ENCODE assay signal across 21 mouse cellular contexts in genomic region chr5:124114276-124115025, GRCm38 (mm10). TPM values are rescaled to one million over a fixed set of nuclear protein-coding genes. Genes with fewer than 3 reads are reported as not detected.
A peak's percentile ranks its signal among the peaks of the same experiment; 100 is the strongest.
DNase-seq lines count a peak whose midpoint lies in the region; ATAC-seq lines count a peak whose summit lies in the region.
"Had no signal": no experiment of that assay in that cellular context is flagged by ENCODE, and none has a peak within 500 bp of the region (broad histone marks: within the 10 kb centered on the region; RNA-seq: fewer than 3 reads in every experiment).

No protein-coding gene starts in this region.

- peak overlapping the region; percentile 93; the same call in 1 of the 2 replicates for H3K4me2 ChIP-seq in liver, embryonic 13.5 days
- H3K4me2 ChIP-seq in neural tube, embryonic 12.5 days (replicated peaks) = peak overlapping the region; percentile 98; the same call in 1 of the 2 replicates

- peaks cover 40% of the 10 kb centered on the region for H3K36me3 ChIP-seq in heart, embryonic 10.5 days
- H3K36me3 ChIP-seq in liver, embryonic 13.5 days = peaks cover 36% of the 10 kb centered on the region
- H3K36me3 ChIP-seq in neural tube, embryonic 12.5 days = peaks cover 25% of the 10 kb centered on the region

- peaks cover 52% of the 10 kb centered on the region for H3K4me1 ChIP-seq in heart, embryonic 10.5 days
- H3K4me1 ChIP-seq in liver, embryonic 13.5 days (replicated peaks) = peaks cover 69% of the 10 kb centered on the region
- peaks cover 38% of the 10 kb centered on the region for H3K4me1 ChIP-seq in neural tube, embryonic 12.5 days

- ATAC-seq in liver, embryonic 13.5 days (ENCODE audit: low read depth) = no peak
- no peak for ATAC-seq in neural tube, embryonic 12.5 days (ENCODE audit: low FRiP score, low read depth)
- ATAC-seq: activated CD4-positive, CD25-positive, alpha-beta regulatory T cell, adult 4 months; forebrain, postnatal 0 days; intestine, embryonic 16.5 days; Patski had no signal

- DNase-seq in cerebellum, adult 9-10 months = peak; percentile 59
- DNase-seq in cerebellum, postnatal 14 days = no peak
- DNase-seq in heart, embryonic 10.5 days (ENCODE audit: low spot score) = no peak
- DNase-seq in heart, adult 9 months (ENCODE audit: low spot score in 2 of 2) = no peak
- no peak for DNase-seq in liver, embryonic 13.5 days
- DNase-seq in liver = no peak
- no peak for DNase-seq in neural tube, embryonic 10.5 days (ENCODE audit: extremely low spot score, low spot score)
- DNase-seq: adrenal gland, adult 2 months; adrenal gland, postnatal 25 days; forebrain, postnatal 0 days; gastrocnemius, postnatal 14 days; heart, adult 2 months; heart, postnatal 36 days; kidney, adult 2 months had no signal

- peak overlapping the region; percentile 59; the same call in 1 of the 2 replicates for H3K9ac ChIP-seq in liver, embryonic 13.5 days
- no peak overlapping the region for H3K9ac ChIP-seq in neural tube, embryonic 12.5 days
- H3K9ac ChIP-seq: forebrain, postnatal 0 days; hindbrain, embryonic 14.5 days had no signal

- H3K4me3 ChIP-seq in heart, embryonic 10.5 days = peak overlapping the region; percentile 12; the same call in 1 of the 2 replicates
- no peak overlapping the region for H3K4me3 ChIP-seq in liver, embryonic 13.5 days (replicated peaks)
- no peak overlapping the region for H3K4me3 ChIP-seq in neural tube, embryonic 12.5 days
- H3K4me3 ChIP-seq: heart, adult 2 months had no signal

- H3K27me3 ChIP-seq in heart, embryonic 10.5 days (ENCODE audit: insufficient read depth, poor library complexity, severe bottlenecking) = no peaks in the 10 kb centered on the region
- H3K27me3 ChIP-seq in liver, embryonic 13.5 days = no peaks in the 10 kb centered on the region
- H3K27me3 ChIP-seq in neural tube, embryonic 12.5 days (replicated peaks) = no peaks in the 10 kb centered on the region
- H3K27me3 ChIP-seq: CH12.LX; heart, embryonic 13.5 days; Patski had no signal

- WGBS in heart, embryonic 10.5 days = 90% methylated on average over 24 of the region's 24 CpGs
- whole genome bisulfite sequencing in liver, embryonic 13.5 days (ENCODE audit: insufficient replicate concordance) = 88% methylated on average over 24 of the region's 24 CpGs
- WGBS in neural tube, embryonic 12.5 days = 91% methylated on average over 24 of the region's 24 CpGs

- H3K27ac ChIP-seq in heart, embryonic 10.5 days = no peak overlapping the region
- H3K27ac ChIP-seq in liver, embryonic 13.5 days = peak overlapping the region; percentile 70
- H3K27ac ChIP-seq in neural tube, embryonic 12.5 days = no peak overlapping the region
- H3K27ac ChIP-seq: heart, adult 2 months; heart, embryonic 13.5 days; hindbrain, embryonic 14.5 days had no signal

- H3K9me3 ChIP-seq in heart, embryonic 10.5 days = no peaks in the 10 kb centered on the region
- no peaks in the 10 kb centered on the region for H3K9me3 ChIP-seq in liver, embryonic 13.5 days (replicated peaks)
- no peaks in the 10 kb centered on the region for H3K9me3 ChIP-seq in neural tube, embryonic 12.5 days
- H3K9me3 ChIP-seq: heart, embryonic 13.5 days had no signal

RNA-seq across cellular contexts. Expression of gene Arl6ip4, which starts 1.4 kb away (rescaled TPM):
- 86.9 and 116 TPM in 2 replicates for polyA plus RNA-seq in heart, embryonic 10.5 days (2016; fragmentation: Nextera tagmentation; extraction: Ambion mirVana)
- polyA plus RNA-seq in liver, embryonic 13.5 days (2015; fragmentation: Nextera tagmentation; extraction: Ambion mirVana) = 83.3 and 84.6 TPM in 2 replicates
- 93.1 and 98.9 TPM in 2 replicates for polyA plus RNA-seq in neural tube, embryonic 12.5 days (2016; fragmentation: Nextera tagmentation; extraction: Ambion mirVana)

RNA-seq across cellular contexts. Expression of gene Ogfod2, which starts 2.4 kb away (rescaled TPM):
- 19.6 and 20.1 TPM in 2 replicates for polyA plus RNA-seq in heart, embryonic 10.5 days (2016; fragmentation: Nextera tagmentation; extraction: Ambion mirVana)
- polyA plus RNA-seq in liver, embryonic 13.5 days (2015; fragmentation: Nextera tagmentation; extraction: Ambion mirVana) = 18.4 and 18.5 TPM in 2 replicates
- 28.1 and 28.8 TPM in 2 replicates for polyA plus RNA-seq in neural tube, embryonic 12.5 days (2016; fragmentation: Nextera tagmentation; extraction: Ambion mirVana)

RNA-seq across cellular contexts. Expression of gene Abcb9, which starts 18.9 kb away (rescaled TPM):
- 0.89 and 2.4 TPM in 2 replicates for polyA plus RNA-seq in heart, embryonic 10.5 days (2016; fragmentation: Nextera tagmentation; extraction: Ambion mirVana)
- polyA plus RNA-seq in liver, embryonic 13.5 days (2015; fragmentation: Nextera tagmentation; extraction: Ambion mirVana) = 4.5 and 4.6 TPM in 2 replicates
- 4.1 and 4.7 TPM in 2 replicates for polyA plus RNA-seq in neural tube, embryonic 12.5 days (2016; fragmentation: Nextera tagmentation; extraction: Ambion mirVana)
